Mouse (Mus musculus) neural tube, embryonic 12.5 days (tissue): ENCODE data around the gene Vwce. TPM values are rescaled to one million over a fixed set of nuclear protein-coding genes. Genes with fewer than 3 reads are reported as not detected.

ENCODE experiments used
- ATAC-seq: fragments of 200-750 bp; cut with Nextera tagmentation; 2 replicates; pipeline ENCODE4 v1.8.0; 2017; ENCODE audit warnings: low read depth, mild to moderate bottlenecking, moderate TSS enrichment, moderate library complexity; ENCODE audit not compliant: low FRiP score
- H3K27ac ChIP-seq: fragments of 300-500 bp; sonication (generic); 2 replicates; pipeline ENCODE4 v1.5.1; 2016
- H3K27me3 ChIP-seq: fragments of 300-500 bp; sonication (generic); replicated peaks from 2 replicates; pipeline ENCODE4 v1.6.1; 2016; ENCODE audit warnings: mild to moderate bottlenecking
- H3K36me3 ChIP-seq: fragments of 300-500 bp; sonication (generic); 2 replicates; pipeline ENCODE4 v1.6.1; 2016; ENCODE audit warnings: mild to moderate bottlenecking
- H3K4me1 ChIP-seq: fragments of 300-500 bp; sonication (generic); 2 replicates; pipeline ENCODE4 v1.6.1; 2016
- H3K4me2 ChIP-seq: fragments of 300-500 bp; sonication (generic); replicated peaks from 2 replicates; pipeline ENCODE4 v1.6.1; 2016; ENCODE audit warnings: mild to moderate bottlenecking
- H3K4me3 ChIP-seq: fragments of 300-500 bp; sonication (generic); 2 replicates; pipeline ENCODE4 v1.5.1; 2016
- H3K9ac ChIP-seq: fragments of 300-500 bp; sonication (generic); 2 replicates; pipeline ENCODE4 v1.6.1; 2016; ENCODE audit warnings: mild to moderate bottlenecking
- H3K9me3 ChIP-seq: fragments of 300-500 bp; sonication (generic); 2 replicates; pipeline ENCODE4 v1.6.1; 2016; ENCODE audit warnings: mild to moderate bottlenecking
- WGBS: fragments of 180-500 bp; shearing (Covaris S2); methylation state at CpG from one replicate; pipeline ENCODE4 v1.1.7; 2016; 5-methylcytosine and 5-hydroxymethylcytosine counted together
- polyA plus RNA-seq: library from polyadenylated mRNA; unstranded; fragments of >200 nt; fragmentation: Nextera tagmentation; extraction: Ambion mirVana; gene quantifications from 2 replicates; pipeline ENCODE4 v1.2.1, GENCODE M21; 2016

Vwce gene
- polyA plus RNA-seq, 1 experiment from 2014 or later: 0.33 TPM

GRCm38 (mm10) chr19:10657742-10658141 is 23.7 kb downstream of the Vwce start:
- H3K9me3 ChIP-seq: no peaks in the 10 kb centered on the region
- no peak overlapping the region for H3K4me2 ChIP-seq
- no peaks in the 10 kb centered on the region for H3K36me3 ChIP-seq
- no peak overlapping the region for H3K27ac ChIP-seq
- no peak for ATAC-seq
- no peak overlapping the region for H3K9ac ChIP-seq
- WGBS: 88% methylated on average over 5 of the region's 5 CpGs
- H3K4me3 ChIP-seq: no peak overlapping the region
- no peaks in the 10 kb centered on the region for H3K27me3 ChIP-seq
- no peaks in the 10 kb centered on the region for H3K4me1 ChIP-seq

GRCm38 (mm10) chr19:10658406-10658805 is 24.4 kb downstream of the Vwce start:
- WGBS: 71% methylated on average over 2 of the region's 2 CpGs
- H3K27ac ChIP-seq: no peak overlapping the region
- no peak overlapping the region for H3K4me3 ChIP-seq
- no peak overlapping the region for H3K9ac ChIP-seq
- no peaks in the 10 kb centered on the region for H3K9me3 ChIP-seq
- H3K4me1 ChIP-seq: no peaks in the 10 kb centered on the region
- no peaks in the 10 kb centered on the region for H3K36me3 ChIP-seq
- H3K27me3 ChIP-seq: no peaks in the 10 kb centered on the region
- H3K4me2 ChIP-seq: no peak overlapping the region
- no peak for ATAC-seq

GRCm38 (mm10) chr19:10661373-10661772 is 27.4 kb downstream of the Vwce start:
- Histone ChIP-seq H3K4me1 (no peaks in the 10 kb centered on the region), H3K9ac (no peak overlapping the region), H3K36me3 (no peaks in the 10 kb centered on the region), H3K4me2 (no peak overlapping the region), H3K27me3 (no peaks in the 10 kb centered on the region), H3K9me3 (no peaks in the 10 kb centered on the region), H3K27ac (no peak overlapping the region), H3K4me3 (no peak overlapping the region)
- 85% methylated on average over 5 of the region's 5 CpGs for WGBS
- no peak for ATAC-seq

- no peak for ATAC-seq
- no peaks in the 10 kb centered on the region for H3K9me3 ChIP-seq
- no peak overlapping the region for H3K4me2 ChIP-seq
- no peak overlapping the region for H3K9ac ChIP-seq
- H3K4me1 ChIP-seq: no peaks in the 10 kb centered on the region
- no peaks in the 10 kb centered on the region for H3K27me3 ChIP-seq
- H3K4me3 ChIP-seq: no peak overlapping the region
- WGBS: 95% methylated on average over 2 of the region's 2 CpGs
- H3K36me3 ChIP-seq: no peaks in the 10 kb centered on the region
- no peak overlapping the region for H3K27ac ChIP-seq
These were observed 27.9 kb downstream of the Vwce start for GRCm38 (mm10) chr19:10661919-10662318.

GRCm38 (mm10) chr19:10662665-10663064 is 28.7 kb downstream of the Vwce start:
- no peak overlapping the region for H3K27ac ChIP-seq
- H3K9ac ChIP-seq: no peak overlapping the region
- 75% methylated on average over 3 of the region's 3 CpGs for WGBS
- ATAC-seq: no peak
- no peak overlapping the region for H3K4me3 ChIP-seq
- no peaks in the 10 kb centered on the region for H3K27me3 ChIP-seq
- no peak overlapping the region for H3K4me2 ChIP-seq
- H3K36me3 ChIP-seq: no peaks in the 10 kb centered on the region
- H3K9me3 ChIP-seq: no peaks in the 10 kb centered on the region
- no peaks in the 10 kb centered on the region for H3K4me1 ChIP-seq

GRCm38 (mm10) chr19:10665093-10665492 is 31.1 kb downstream of the Vwce start:
- H3K4me1 ChIP-seq: no peaks in the 10 kb centered on the region
- H3K36me3 ChIP-seq: no peaks in the 10 kb centered on the region
- no peak overlapping the region for H3K4me3 ChIP-seq
- no peak overlapping the region for H3K9ac ChIP-seq
- H3K27me3 ChIP-seq: no peaks in the 10 kb centered on the region
- H3K4me2 ChIP-seq: no peak overlapping the region
- 62% methylated on average over 3 of the region's 3 CpGs for WGBS
- no peak for ATAC-seq
- H3K9me3 ChIP-seq: no peaks in the 10 kb centered on the region
- no peak overlapping the region for H3K27ac ChIP-seq

- Histone ChIP-seq H3K4me1 (no peaks in the 10 kb centered on the region), H3K4me2 (no peak overlapping the region), H3K4me3 (no peak overlapping the region), H3K27me3 (no peaks in the 10 kb centered on the region), H3K36me3 (no peaks in the 10 kb centered on the region), H3K27ac (no peak overlapping the region), H3K9ac (no peak overlapping the region), H3K9me3 (no peaks in the 10 kb centered on the region)
- WGBS: 18% methylated on average over 2 of the region's 2 CpGs
- peak; percentile 59 for ATAC-seq
These were observed 31.5 kb downstream of the Vwce start for GRCm38 (mm10) chr19:10665499-10665898.

- Histone ChIP-seq H3K4me2 (no peak overlapping the region), H3K4me3 (no peak overlapping the region), H3K27me3 (no peaks in the 10 kb centered on the region), H3K9me3 (no peaks in the 10 kb centered on the region), H3K27ac (no peak overlapping the region), H3K36me3 (no peaks in the 10 kb centered on the region), H3K4me1 (0 out of 2 replicates have a peak, but pooled peaks cover 7% of the 10 kb centered on the region), H3K9ac (no peak overlapping the region)
- WGBS: 85% methylated on average over 4 of the region's 4 CpGs
- ATAC-seq: no peak
These were observed 37.3 kb downstream of the Vwce start for GRCm38 (mm10) chr19:10671319-10671718.

- no peak overlapping the region for H3K9ac ChIP-seq
- no peak overlapping the region for H3K4me2 ChIP-seq
- H3K4me3 ChIP-seq: no peak overlapping the region
- no peaks in the 10 kb centered on the region for H3K36me3 ChIP-seq
- 50% methylated on average over 9 of the region's 9 CpGs for WGBS
- no peak overlapping the region for H3K27ac ChIP-seq
- H3K9me3 ChIP-seq: no peaks in the 10 kb centered on the region
- ATAC-seq: peak; percentile 41; the same call in 1 of the 2 replicates
- H3K4me1 ChIP-seq: 0 out of 2 replicates have a peak, but pooled peaks cover 7% of the 10 kb centered on the region
- H3K27me3 ChIP-seq: no peaks in the 10 kb centered on the region
These were observed 37.9 kb downstream of the Vwce start for GRCm38 (mm10) chr19:10671854-10672417.

- 50% methylated on average over 1 of the region's 1 CpGs for WGBS
- ATAC-seq: no peak
- no peak overlapping the region for H3K4me3 ChIP-seq
- H3K9ac ChIP-seq: no peak overlapping the region
- H3K9me3 ChIP-seq: no peaks in the 10 kb centered on the region
- no peaks in the 10 kb centered on the region for H3K27me3 ChIP-seq
- H3K36me3 ChIP-seq: no peaks in the 10 kb centered on the region
- no peak overlapping the region for H3K27ac ChIP-seq
- 0 out of 2 replicates have a peak, but pooled peaks cover 7% of the 10 kb centered on the region for H3K4me1 ChIP-seq
- H3K4me2 ChIP-seq: no peak overlapping the region
These were observed 39.3 kb downstream of the Vwce start for GRCm38 (mm10) chr19:10673275-10673674.

GRCm38 (mm10) chr19:10676656-10677055 is 42.6 kb downstream of the Vwce start:
- Histone ChIP-seq H3K4me3 (no peak overlapping the region), H3K9ac (no peak overlapping the region), H3K9me3 (no peaks in the 10 kb centered on the region), H3K4me1 (0 out of 2 replicates have a peak, but pooled peaks cover 7% of the 10 kb centered on the region), H3K27me3 (no peaks in the 10 kb centered on the region), H3K27ac (no peak overlapping the region), H3K36me3 (no peaks in the 10 kb centered on the region), H3K4me2 (no peak overlapping the region)
- ATAC-seq: no peak
- WGBS: 82% methylated on average over 16 of the region's 16 CpGs

- Histone ChIP-seq H3K9me3 (no peaks in the 10 kb centered on the region), H3K9ac (no peak within 1 kb of the TSS), H3K27me3 (no peaks in the 10 kb centered on the region), H3K4me2 (no peak within 1 kb of the TSS), H3K4me1 (no peaks in the 10 kb centered on the region), H3K36me3 (no peaks in the 10 kb centered on the region), H3K4me3 (no peak within 1 kb of the TSS), H3K27ac (no peak within 1 kb of the TSS)
- WGBS: 53% methylated on average over 6 of the region's 6 CpGs
- ATAC-seq: peak; percentile 72; the same call in 1 of the 2 replicates
These were observed 44.1 kb downstream of the Vwce start, which contains the start of gene Pga5 for GRCm38 (mm10) chr19:10677915-10678771. Pga5 (minus strand) TSS chr19:10678071.
